Mouse (Mus musculus): ENCODE data around the gene Xbp1. TPM values are rescaled to one million over a fixed set of nuclear protein-coding genes. Genes with fewer than 3 reads are reported as not detected.
"Not testable (repeated sequence)": the region's sequence is repeated elsewhere in the genome, so short reads cannot be mapped to it uniquely, and the experiment has no call there.

The Xbp1 gene
- 10 to 100 TPM; 73.3 to 80.4 TPM for total RNA-seq (2021)
- polyA plus RNA-seq (2012; rRNA removed): 46.3 and 86.1 TPM in 2 replicates
- long read RNA-seq, transcript Xbp1-201 (5 exons, 2,129 nt): major isoform, 154 of 164 reads
- long read RNA-seq, partial matches to known transcripts: 2 of 164 reads
- long read RNA-seq, other reads (novel, unspliced or antisense): 4 of 164 reads

DNA sequence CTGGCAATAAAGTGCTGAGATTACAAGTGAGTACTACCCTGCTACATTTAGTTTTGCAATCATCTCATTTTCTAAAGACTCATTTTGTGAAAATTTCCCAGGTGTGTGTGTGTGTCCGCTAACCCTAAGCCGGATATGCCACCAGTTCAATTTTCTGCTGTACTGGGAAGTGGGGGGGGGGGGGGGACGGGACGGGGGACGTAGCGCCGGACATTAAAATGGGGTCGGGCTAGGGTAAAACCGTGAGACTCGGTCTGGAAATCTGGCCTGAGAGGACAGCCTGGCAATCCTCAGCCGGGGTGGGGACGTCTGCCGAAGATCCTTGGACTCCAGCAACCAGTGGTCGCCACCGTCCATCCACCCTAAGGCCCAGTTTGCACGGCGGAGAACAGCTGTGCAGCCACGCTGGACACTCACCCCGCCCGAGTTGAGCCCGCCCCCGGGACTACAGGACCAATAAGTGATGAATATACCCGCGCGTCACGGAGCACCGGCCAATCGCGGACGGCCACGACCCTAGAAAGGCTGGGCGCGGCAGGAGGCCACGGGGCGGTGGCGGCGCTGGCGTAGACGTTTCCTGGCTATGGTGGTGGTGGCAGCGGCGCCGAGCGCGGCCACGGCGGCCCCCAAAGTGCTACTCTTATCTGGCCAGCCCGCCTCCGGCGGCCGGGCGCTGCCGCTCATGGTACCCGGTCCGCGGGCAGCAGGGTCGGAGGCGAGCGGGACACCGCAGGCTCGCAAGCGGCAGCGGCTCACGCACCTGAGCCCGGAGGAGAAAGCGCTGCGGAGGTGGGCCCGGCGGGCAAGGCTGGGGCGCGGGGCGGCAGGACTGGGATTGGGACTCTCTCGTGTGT, at the start of gene Xbp1:
TSS of gene Xbp1 (plus strand) at position 248 of the 854 bp plus-strand sequence.
- Histone ChIP-seq H3K9ac (ENCODE audit: low read depth, low read length) (peak within 1 kb of the TSS; percentile 93), H3K27me3 (ENCODE audit: control insufficient read depth, insufficient read depth, low read length) (no peaks in the 10 kb centered on the region), H3K4me3 (peak within 1 kb of the TSS; percentile 82), H3K79me2 (replicated peaks; ENCODE audit: control insufficient read depth, insufficient read depth, low read length) (no peaks in the 10 kb centered on the region), H3K36me3 (ENCODE audit: control insufficient read depth, insufficient read depth, low read length) (peaks cover 18% of the 10 kb centered on the region), H3K4me1 (ENCODE audit: control insufficient read depth, insufficient read depth, low read length) (peaks cover 5% of the 10 kb centered on the region), H3K27ac (peak within 1 kb of the TSS; percentile 100)
- TF ChIP-seq POLR2A (IDR thresholded peaks at IDR 0.05; ENCODE audit: insufficient read depth, low read depth, low read length): peak; percentile 91
- 0 out of 2 replicates have a peak, but pooled peaks have one; percentile 39 for TF ChIP-seq EP300 (IDR thresholded peaks at IDR 0.05; ENCODE audit: insufficient read depth, low read depth, low read length)
- no peak for TF ChIP-seq CTCF (IDR thresholded peaks at IDR 0.05)
- WGBS: under 1% methylated on average over 71 of the region's 72 CpGs
- DNase-seq: peak; percentile 98 to 99
- intact Hi-C loops (cut with DNase I): loop anchor here (2.0 to 5.0 kb wide), 2 partner anchors 20 to 187 kb away; no protein-coding TSS in a partner anchor

DNA sequence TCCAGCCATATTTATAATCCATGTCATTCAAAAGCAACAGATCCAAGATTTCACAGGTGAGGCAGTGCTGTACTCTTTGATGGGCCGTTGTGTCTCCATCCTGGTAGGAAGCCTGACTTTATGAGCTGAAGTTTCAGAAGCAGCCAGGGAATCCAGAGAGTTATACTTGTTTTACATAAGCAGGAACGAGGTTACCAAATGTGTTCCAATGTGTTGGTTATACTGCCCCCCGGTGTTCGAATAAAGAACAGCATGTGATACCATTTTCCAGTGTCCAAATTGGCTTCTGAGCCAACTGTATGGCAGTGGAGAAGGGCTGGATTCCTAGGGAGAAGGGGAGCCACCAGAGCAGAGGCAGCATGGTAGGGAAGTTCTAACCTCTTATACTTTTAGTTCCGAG, 46.3 kb upstream of the Xbp1 start:
- Histone ChIP-seq H3K36me3 (ENCODE audit: control insufficient read depth, insufficient read depth, low read length) (no peaks in the 10 kb centered on the region), H3K4me1 (ENCODE audit: control insufficient read depth, insufficient read depth, low read length) (peaks cover 1% of the 10 kb centered on the region; the same call in 1 of the 2 replicates), H3K27me3 (ENCODE audit: control insufficient read depth, insufficient read depth, low read length) (no peaks in the 10 kb centered on the region), H3K79me2 (replicated peaks; ENCODE audit: control insufficient read depth, insufficient read depth, low read length) (no peaks in the 10 kb centered on the region), H3K9ac (ENCODE audit: low read depth, low read length) (no peak overlapping the region), H3K4me3 (no peak overlapping the region), H3K27ac (no peak overlapping the region)
- WGBS: 10% methylated on average over 5 of the region's 5 CpGs
- intact Hi-C loops (cut with DNase I): loop anchor here (1.0 to 10.0 kb wide), 4 partner anchors 184 to 359 kb away; no protein-coding TSS in a partner anchor
- DNase-seq: peak; percentile 46 to 55
- TF ChIP-seq EP300 (IDR thresholded peaks at IDR 0.05; ENCODE audit: insufficient read depth, low read depth, low read length): no peak
- peak; percentile 89 for TF ChIP-seq CTCF (IDR thresholded peaks at IDR 0.05)
- TF ChIP-seq POLR2A (IDR thresholded peaks at IDR 0.05; ENCODE audit: insufficient read depth, low read depth, low read length): no peak

DNA sequence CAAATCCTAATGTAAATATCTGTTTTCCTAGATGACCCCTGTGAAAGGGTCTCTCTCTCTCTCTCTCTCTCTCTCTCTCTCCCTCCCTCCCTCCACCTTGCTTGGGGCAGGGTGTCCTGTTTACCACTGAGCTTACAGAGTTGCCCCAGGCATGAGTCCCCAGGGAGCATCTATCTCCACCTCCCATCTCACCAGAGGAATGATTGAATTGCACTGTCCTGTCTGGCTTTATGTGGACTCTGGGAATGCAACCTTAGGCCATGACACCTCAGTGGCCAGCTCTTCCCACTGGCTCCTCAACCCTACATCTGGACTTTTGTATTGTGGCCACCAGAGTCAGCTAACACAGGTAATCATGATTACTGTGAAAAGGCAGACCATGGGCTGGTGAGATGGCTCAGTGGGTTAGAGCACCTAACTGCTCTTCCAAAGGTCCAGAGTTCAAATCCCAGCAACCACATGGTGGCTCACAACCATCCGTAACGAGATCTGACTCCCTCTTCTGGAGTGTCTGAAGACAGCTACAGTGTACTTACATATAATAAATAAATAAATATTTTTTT, 44.8 kb upstream of the Xbp1 start:
- not testable (repeated sequence) for H3K27me3 ChIP-seq (ENCODE audit: control insufficient read depth, insufficient read depth, low read length); H3K9ac ChIP-seq (ENCODE audit: low read depth, low read length); H3K36me3 ChIP-seq (ENCODE audit: control insufficient read depth, insufficient read depth, low read length); H3K4me3 ChIP-seq; H3K4me1 ChIP-seq (ENCODE audit: control insufficient read depth, insufficient read depth, low read length); H3K79me2 ChIP-seq (replicated peaks; ENCODE audit: control insufficient read depth, insufficient read depth, low read length); H3K27ac ChIP-seq; DNase-seq
- intact Hi-C loops (cut with DNase I): loop anchor here (10.0 kb wide), 1 partner anchor 361 kb away; no protein-coding TSS in a partner anchor
- WGBS: 90% methylated on average over 2 of the region's 2 CpGs

DNA sequence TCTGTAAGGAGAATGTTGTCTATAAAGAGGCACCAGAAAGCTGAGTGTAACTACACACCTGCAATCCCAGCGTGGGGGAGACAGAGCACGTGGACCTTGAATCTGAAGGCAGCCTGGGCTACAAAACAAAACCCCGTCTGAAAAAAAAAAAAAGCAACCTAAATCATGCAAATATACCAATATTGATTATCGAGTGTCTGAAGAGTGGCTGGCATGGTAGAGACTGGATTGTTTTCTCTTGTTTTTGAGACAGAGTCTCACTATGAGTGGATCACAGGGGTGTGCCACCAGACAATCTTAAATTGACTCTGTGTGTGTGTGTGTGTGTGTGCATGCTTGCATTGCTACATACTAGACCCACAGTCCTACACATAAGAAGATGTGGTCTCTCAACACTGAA, 43.7 kb upstream of the Xbp1 start:
- intact Hi-C loops (cut with DNase I): loop anchor here (10.0 kb wide), 1 partner anchor 362 kb away; no protein-coding TSS in a partner anchor
- WGBS: 92% methylated on average over 4 of the region's 4 CpGs

DNA sequence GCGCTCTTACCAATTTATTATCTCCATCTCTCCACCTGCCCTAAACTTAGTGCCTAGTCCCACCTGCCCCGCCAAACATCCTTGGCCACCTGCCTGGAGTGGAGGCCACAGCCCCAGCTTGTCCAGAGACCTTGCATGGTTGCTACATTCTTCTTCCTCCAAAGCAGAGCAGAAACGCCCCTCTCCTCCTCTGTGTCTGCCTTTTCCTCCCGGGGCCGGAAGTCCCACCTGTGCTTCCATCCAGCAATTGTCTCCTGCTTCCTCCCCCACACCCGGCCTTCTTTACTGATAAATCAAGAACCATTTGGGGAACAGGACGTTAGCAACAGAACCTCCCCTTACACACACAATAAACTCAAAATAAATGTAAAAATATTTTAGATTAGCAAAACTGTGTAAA, 42.3 kb upstream of the Xbp1 start:
- Histone ChIP-seq H3K4me1 (ENCODE audit: control insufficient read depth, insufficient read depth, low read length) (peaks cover 1% of the 10 kb centered on the region; the same call in 1 of the 2 replicates), H3K79me2 (replicated peaks; ENCODE audit: control insufficient read depth, insufficient read depth, low read length) (no peaks in the 10 kb centered on the region), H3K27ac (peak overlapping the region; percentile 52; the same call in 1 of the 2 replicates), H3K9ac (ENCODE audit: low read depth, low read length) (no peak overlapping the region), H3K4me3 (no peak overlapping the region), H3K36me3 (ENCODE audit: control insufficient read depth, insufficient read depth, low read length) (no peaks in the 10 kb centered on the region), H3K27me3 (ENCODE audit: control insufficient read depth, insufficient read depth, low read length) (no peaks in the 10 kb centered on the region)
- WGBS: 48% methylated on average over 7 of the region's 7 CpGs
- TF ChIP-seq CTCF (IDR thresholded peaks at IDR 0.05) (no peak), POLR2A (IDR thresholded peaks at IDR 0.05; ENCODE audit: insufficient read depth, low read depth, low read length) (no peak), EP300 (IDR thresholded peaks at IDR 0.05; ENCODE audit: insufficient read depth, low read depth, low read length) (0 out of 2 replicates have a peak, but pooled peaks have one; percentile 17)
- intact Hi-C loops (cut with DNase I): loop anchor here (10.0 kb wide), 1 partner anchor 363 kb away; no protein-coding TSS in a partner anchor
- DNase-seq: peak in 1 of 2 experiments; percentile 33

More for the DNA sequence above, 43.7 kb upstream of the Xbp1 start:
- no peak overlapping the region for H3K4me3 ChIP-seq
- H3K4me1 ChIP-seq (ENCODE audit: control insufficient read depth, insufficient read depth, low read length): peaks cover 1% of the 10 kb centered on the region; the same call in 1 of the 2 replicates
- TF ChIP-seq POLR2A (IDR thresholded peaks at IDR 0.05; ENCODE audit: insufficient read depth, low read depth, low read length) (no peak), CTCF (IDR thresholded peaks at IDR 0.05) (no peak), EP300 (IDR thresholded peaks at IDR 0.05; ENCODE audit: insufficient read depth, low read depth, low read length) (no peak)
- no peak for DNase-seq
- H3K27me3 ChIP-seq (ENCODE audit: control insufficient read depth, insufficient read depth, low read length): no peaks in the 10 kb centered on the region
- no peaks in the 10 kb centered on the region for H3K79me2 ChIP-seq (replicated peaks; ENCODE audit: control insufficient read depth, insufficient read depth, low read length)
- no peak overlapping the region for H3K27ac ChIP-seq
- H3K9ac ChIP-seq (ENCODE audit: low read depth, low read length): no peak overlapping the region
- H3K36me3 ChIP-seq (ENCODE audit: control insufficient read depth, insufficient read depth, low read length): no peaks in the 10 kb centered on the region

Measured in heart, adult 2 months (tissue).